Mouse (Mus musculus) urinary bladder, adult 18-20 months (tissue): ENCODE data around the gene Hoxc9.

Source experiments
- DNase-seq, 2 experiments: peaks; one replicate each; pipeline ENCODE4 v3.0.0; 2022; ENCODE audit warnings: low spot score in 2 of 2, mixed read lengths in 2 of 2

Gene Hoxc9

GRCm38 (mm10) chr15:102976631-102977422, 588 bp downstream of the Hoxc9 start:
- DNase-seq, result no peak

DNA sequence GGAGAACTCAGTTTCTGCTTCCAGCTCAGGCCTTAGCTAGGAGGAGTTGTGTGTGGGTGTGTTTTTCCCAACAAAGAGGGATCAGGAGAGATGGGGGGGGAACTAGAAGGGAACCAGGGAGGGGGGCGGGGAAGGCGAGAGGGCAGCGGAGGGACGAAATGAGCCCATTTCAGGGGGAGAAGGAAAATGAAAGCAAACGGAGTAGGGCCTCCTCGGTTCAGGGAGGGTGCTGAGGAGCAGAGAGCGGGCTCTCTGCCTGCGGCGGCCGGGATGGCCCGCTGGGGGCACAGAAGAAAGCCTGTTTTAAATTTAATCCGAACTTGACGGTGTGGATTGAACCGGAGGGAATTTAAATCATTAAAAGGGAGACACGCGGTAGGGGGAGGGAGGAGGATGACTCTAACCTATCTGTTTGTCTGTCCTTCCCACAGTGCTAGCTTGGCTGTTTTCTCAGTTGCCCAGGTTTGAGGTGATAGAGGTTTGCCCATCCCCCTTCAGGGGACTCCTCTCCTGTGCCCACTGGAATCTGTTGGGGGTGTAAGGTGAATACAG, 1.3 kb downstream of the Hoxc9 start:
- DNase-seq, result no peak

DNA sequence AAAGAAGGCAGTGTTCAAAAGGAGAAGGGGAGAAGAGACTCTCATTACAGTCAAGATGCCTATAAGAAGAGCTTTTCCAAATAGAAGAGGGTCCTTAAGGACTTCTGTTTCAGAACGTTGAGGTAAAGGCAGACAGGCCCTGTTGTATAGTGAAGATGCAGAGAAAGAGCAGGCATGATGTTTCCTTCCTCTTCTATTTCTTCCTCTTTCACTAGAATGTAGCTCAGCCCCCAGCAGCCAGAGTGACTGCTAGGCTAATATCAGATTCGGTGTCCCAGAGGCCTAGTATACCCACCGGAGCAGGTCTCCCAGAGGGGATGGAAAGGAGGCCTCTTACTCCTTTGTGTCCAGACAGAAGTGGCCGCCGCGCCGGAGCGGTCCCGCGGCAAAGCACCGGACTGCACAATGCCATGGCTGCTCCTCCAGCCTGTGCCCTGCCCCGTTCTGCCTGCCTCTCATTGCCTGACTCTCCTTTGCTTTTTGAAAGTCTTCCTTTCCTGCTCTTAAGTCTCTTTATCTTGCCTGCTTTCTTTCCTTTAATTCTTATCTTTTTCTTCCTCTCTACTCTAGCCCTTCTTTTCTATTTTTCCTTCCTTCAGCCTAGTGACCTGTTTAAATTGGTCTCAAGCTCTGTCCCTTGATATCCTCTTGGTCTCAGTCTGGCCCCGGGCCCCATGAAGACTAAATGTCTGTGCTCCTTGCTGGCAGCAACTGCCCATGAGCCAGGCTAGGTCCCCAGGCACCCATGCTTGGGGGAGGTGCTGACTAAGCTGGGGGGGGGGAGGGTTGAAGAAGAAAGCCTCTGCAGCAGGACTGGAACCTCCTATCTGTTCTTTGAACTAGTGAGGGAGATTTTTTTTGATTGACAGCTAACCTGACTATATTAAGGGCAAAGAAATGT, 2.6 kb downstream of the Hoxc9 start:
- no peak for DNase-seq

DNA sequence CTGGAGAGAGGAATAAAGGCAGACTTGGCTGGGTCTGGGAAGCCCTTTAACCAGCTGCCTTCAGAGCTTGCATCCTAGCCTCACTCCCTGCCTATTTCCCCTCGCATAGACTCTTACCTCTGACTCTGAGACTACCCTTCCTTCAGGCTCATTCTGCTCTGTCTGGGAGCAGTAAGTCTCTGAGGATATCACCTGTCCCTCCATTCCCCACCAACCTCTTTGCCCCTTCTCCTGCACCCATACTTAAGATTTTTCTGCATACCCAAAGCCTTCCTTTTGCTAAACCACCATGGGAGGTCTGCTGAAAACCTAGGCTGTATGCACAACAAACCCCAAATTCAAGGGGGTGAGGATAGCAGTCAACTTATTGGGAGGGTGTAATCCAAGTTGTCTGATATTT, 3.7 kb downstream of the Hoxc9 start:
- no peak for DNase-seq

DNA sequence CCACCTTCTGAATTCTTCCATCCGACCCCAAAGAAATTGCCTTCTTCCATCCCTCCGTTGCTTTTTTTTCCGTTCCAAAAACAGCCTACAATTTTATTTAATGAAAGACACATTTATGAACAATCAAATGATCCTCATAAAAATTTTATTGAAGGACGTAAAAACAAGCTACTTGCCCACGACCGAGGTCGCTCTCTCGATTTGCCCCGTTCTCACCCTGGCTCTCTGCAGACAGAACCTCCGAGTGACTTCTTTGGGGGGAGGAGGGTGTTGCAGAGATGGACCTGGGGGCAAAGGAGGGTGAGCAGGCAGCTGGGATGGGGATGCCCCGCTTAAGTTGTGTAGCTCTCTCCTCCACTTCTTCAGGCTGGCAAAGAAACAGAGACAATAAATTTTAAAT, 4.1 kb downstream of the Hoxc9 start:
- no peak for DNase-seq

DNA sequence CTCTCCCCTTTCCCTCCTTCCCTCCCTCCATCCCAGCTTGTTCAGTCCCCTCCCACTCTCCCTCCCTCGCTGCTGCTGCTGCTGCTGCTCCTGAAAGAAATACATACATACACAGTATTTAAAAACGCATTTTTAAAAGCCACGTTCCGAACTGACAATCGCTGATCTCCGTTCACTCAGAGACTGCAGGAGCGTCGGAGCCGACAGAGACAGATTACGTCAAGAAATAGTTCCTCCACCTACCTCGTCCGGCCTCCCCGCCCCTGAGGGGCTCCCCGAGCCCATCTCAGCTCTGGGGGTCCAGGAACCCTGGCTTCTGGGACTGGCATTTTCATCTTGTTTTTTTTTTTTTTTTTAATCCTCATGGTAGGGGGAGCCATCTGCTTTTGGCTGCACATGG, 4.7 kb downstream of the Hoxc9 start:
- DNase-seq, result no peak

DNA sequence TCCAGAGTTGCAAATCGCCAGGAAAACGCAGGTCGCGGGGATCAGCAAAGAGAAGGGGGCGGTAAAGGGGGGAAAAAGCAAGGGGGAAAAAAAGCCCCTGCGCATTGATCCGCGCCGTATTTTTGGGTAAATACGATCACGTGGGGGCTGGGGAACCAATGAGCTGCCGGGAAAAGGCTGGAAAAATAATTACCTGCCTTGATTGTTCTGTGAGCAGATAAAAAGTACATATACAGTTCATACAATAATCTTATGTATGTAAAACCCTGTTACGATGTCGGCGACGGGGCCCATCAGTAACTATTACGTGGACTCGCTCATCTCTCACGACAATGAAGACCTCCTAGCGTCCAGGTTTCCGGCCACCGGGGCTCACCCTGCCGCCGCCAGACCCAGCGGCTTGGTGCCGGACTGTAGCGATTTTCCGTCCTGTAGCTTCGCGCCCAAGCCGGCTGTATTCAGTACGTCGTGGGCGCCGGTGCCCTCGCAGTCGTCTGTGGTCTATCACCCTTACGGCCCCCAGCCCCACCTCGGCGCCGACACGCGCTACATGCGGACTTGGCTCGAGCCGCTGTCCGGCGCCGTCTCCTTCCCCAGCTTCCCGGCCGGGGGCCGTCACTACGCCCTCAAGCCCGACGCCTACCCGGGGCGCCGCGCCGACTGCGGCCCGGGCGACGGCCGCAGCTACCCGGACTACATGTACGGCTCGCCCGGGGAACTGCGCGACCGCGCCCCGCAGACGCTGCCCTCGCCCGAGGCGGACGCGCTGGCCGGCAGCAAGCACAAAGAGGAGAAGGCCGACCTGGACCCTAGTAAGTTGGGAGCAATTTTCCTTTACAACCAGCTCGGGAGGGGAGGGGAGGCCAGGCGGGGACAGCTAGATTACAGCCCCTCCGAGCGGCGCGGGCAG, 5.4 kb downstream of the Hoxc9 start:
- DNase-seq, result no peak

GRCm38 (mm10) chr15:102983716-102984115, 7.5 kb downstream of the Hoxc9 start:
- no peak for DNase-seq

GRCm38 (mm10) chr15:102984521-102984920, 8.3 kb downstream of the Hoxc9 start:
- no peak for DNase-seq

- no peak for DNase-seq
These were observed 8.7 kb downstream of the Hoxc9 start for GRCm38 (mm10) chr15:102984925-102985324.

DNA sequence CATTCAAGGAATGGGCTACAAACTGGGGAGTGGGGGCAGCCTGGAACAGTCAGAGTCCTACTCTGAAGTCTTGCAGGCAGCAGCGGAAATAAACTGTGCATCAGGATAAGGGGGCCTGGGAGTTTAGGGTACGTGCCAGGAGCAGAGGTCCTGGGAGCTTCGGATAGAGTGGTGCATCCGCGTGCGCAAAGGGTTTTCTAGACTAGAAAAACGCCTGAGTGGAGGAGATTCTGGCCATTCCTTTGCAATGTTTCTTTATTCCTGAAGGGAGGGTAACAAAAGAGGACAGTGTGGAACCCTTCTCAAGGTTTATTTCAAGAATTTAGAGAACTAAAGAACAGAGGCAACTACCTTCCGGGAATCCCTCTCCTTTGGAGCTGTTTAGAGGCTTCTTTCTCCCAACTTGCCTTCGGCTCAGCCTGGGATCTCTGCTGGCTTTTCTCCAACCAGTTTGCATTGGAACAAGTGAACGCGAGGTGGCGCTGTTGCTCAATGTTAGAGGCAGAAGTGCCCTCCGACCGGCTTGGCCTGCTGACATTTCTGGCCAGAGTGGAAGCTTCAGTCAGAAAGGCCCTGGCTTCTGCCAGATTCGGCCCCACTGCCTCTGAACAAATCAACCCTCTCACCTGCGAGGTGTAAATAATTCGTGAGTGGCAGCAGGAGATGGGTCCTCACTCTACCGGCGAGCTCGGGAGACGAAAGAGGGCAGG, 11.0 kb downstream of the Hoxc9 start:
- DNase-seq, result peak; percentile 81 to 93

- DNase-seq, result no peak
These were observed 11.8 kb downstream of the Hoxc9 start for GRCm38 (mm10) chr15:102988078-102988477.

DNA sequence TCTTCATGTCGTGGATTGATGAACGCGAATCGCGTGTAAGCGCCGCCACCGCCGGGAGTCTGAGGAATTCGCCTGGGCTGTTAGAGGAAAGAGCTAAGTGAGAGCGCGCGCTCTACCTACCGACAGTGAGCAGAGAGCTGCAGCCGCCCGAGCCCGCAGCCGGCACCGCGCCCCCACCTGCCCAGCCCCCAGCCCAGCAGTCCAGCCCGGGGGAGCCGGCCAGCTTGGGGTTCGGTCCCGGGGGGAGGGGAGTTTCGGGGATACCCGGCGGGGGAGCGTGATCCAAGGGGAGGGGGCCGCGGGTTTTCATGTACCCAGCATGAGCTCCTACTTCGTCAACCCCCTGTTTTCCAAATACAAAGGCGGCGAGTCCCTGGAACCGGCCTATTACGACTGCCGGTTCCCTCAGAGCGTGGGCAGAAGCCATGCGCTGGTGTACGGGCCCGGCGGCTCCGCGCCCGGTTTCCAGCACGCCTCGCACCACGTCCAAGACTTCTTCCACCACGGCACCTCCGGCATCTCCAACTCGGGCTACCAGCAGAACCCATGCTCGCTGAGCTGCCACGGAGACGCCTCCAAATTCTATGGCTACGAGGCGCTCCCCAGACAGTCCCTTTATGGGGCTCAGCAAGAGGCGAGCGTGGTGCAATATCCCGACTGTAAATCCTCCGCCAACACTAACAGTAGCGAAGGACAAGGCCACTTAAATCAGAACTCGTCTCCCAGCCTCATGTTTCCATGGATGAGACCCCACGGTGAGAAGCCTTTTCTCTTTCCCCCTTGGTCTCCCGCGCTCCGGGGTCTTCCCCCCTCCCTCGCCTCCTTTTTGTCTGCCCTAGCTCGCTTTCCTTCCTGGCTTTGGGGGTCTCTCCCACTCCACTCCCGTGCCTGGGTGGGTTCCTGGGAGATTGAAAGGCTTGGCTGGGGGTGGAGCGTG, 14.5 kb downstream of the Hoxc9 start, which contains the start of gene Hoxc8:
Hoxc8 (plus strand) TSS at position 147 of the 937 bp plus-strand sequence.
- DNase-seq, result no peak

- no peak for DNase-seq
These were observed 15.5 kb downstream of the Hoxc9 start for GRCm38 (mm10) chr15:102991782-102992181.

DNA sequence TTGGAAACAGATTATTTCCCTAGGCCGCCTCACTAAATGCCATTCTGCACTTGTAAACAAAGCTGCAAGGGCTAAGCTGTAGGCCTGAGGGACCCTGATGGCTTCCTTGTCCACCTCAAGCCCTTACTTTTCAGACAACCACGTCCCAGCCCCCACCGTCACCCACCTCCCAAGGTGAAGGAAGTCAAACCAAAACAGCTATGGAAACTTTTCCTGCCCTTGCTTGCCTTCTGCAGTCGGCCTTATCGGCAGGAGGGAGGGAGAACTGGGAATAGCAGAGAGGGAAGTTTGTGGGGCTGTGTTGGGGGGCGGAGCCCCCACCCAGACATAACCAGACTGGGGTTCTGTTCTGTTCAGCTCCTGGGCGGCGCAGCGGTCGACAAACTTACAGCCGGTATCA, 16.0 kb downstream of the Hoxc9 start:
- no peak for DNase-seq

- no peak for DNase-seq
These were observed 16.6 kb downstream of the Hoxc9 start for GRCm38 (mm10) chr15:102992863-102993262.

DNA sequence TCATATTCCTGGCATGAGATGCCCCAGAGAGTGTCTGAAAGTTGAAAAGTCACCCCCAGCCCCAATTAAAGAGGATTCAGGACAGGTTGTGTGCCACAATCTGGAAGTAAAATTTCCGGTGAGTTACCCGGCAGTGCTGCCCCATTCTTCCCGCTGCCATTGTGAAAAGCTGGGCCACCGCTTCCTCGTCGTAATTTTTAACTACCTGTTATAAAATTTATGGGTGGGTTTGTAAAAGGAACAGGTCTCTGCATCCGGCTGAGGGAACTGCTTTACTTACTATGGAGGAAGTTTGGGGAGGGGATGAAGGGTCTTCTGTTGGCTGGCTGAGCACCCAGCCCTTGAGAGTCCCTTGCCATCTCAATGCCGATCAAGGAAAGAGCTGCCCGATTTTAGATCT, 20.3 kb downstream of the Hoxc9 start:
- DNase-seq, result no peak

DNA sequence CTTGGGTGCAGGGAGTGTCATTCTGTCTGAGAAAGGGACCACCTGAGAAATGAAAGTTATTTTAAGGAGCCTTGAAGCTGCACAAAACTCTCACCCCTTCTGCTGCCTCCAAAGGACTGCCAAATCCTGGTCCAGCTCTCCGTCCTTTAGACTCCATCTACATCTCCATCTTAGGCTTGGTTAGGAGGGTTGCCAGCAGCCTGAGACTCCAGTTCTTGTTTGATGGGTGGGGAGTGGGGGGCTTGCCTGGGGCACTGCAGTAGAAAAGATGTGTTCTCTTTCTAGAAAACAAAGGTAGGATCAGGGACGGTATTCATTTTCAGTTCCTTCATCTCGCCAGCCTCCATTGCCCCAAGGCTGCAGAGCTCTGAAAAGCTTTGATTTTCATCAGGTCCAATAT, 21.2 kb downstream of the Hoxc9 start:
- no peak for DNase-seq

DNA sequence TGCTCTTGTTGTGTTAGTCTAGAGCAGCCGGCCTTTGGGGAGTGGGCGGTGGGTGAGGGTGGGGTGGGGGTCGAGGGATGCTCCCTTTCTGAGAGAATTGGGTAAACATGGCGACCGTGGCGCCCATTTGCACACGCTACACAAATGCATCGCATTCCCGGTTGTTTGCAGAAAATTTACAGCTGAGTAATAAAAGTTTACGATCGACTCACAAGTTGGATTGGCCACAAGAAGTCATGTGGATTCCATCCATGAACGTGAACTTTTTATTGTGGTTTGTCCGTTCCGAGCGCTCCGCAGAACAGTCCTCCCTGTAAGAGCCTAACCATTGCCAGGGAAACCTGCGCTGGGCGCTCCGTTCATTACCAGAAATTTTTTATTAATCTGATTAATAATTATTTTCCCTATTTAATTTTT, 21.7 kb downstream of the Hoxc9 start, which contains the start of gene Hoxc6:
Hoxc6 (plus strand) TSS at position 319 of the 417 bp plus-strand sequence.
- no peak for DNase-seq
